Mouse (Mus musculus) C2C12 (cell line): ENCODE measurements around the gene Usp35.

Experiments
- CEBPB ChIP-seq: IDR thresholded peaks from one replicate; pipeline ENCODE4 v1.6.1; 2011; ENCODE audit warnings: low read depth, mild to moderate bottlenecking, control low read depth, moderate library complexity
- CTCF ChIP-seq: IDR thresholded peaks from one replicate; pipeline ENCODE4 v1.5.1; 2011; ENCODE audit not compliant: control insufficient read depth, insufficient read depth, insufficient read length
- MAX ChIP-seq: IDR thresholded peaks from one replicate; pipeline ENCODE4 v1.6.1; 2011; ENCODE audit warnings: mild to moderate bottlenecking, control low read depth
- MYOD1 ChIP-seq: IDR thresholded peaks from one replicate; pipeline ENCODE4 v1.6.1; 2011; ENCODE audit warnings: low read depth; ENCODE audit not compliant: control insufficient read depth, insufficient read length
- MYOG ChIP-seq: IDR thresholded peaks from one replicate; pipeline ENCODE4 v1.6.1; 2011; ENCODE audit not compliant: control insufficient read depth, insufficient read length; ENCODE audit errors: extremely low read depth
- USF1 ChIP-seq: IDR thresholded peaks from one replicate; pipeline ENCODE4 v1.6.1; 2011; ENCODE audit warnings: low read depth, mild to moderate bottlenecking, control low read depth, moderate library complexity

DNA sequence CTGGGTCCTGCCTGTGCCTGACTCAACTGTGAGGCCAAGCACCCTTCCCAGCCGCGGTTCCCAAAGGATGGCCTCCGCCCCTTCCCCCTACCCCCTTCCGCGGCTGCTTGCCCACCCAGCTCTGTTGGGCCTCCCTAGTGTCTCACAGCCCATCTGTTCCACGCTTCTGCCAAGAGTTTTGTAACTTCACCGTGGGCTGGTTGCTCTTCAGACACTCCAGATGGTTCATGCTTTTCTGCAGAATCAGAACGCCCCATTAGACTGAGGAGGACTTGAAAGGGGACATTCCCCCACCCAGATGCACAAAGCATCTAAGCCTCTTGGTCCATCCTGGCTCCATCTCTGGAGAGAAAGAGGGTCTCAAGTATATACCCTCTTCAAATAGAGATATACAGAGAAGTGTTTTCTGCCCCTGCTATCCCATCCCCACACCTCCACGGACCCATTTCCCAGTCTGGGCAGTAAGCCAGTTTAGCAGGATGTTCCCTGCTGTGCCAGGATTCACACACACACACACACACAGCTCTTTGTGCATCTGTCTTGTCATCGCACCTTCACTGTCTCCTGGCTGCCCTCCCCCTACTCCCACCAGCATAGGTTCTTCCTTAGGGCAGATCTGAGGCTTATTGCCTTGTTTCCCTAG lies 13.5 kb upstream of the Usp35 start:
- TF ChIP-seq CTCF = no peak
- TF ChIP-seq USF1 = no peak
- no peak for TF ChIP-seq MYOD1
- TF ChIP-seq CEBPB = no peak
- no peak for TF ChIP-seq MYOG
- TF ChIP-seq MAX = no peak
